Mouse (Mus musculus) myocyte (in vitro differentiated cells): ENCODE data around the gene Zfp451.

ENCODE experiments used
- CEBPB ChIP-seq: IDR thresholded peaks from 2 replicates; pipeline ENCODE4 v1.6.1; 2011; ENCODE audit warnings: mild to moderate bottlenecking, moderate library complexity; ENCODE audit not compliant: poor library complexity, insufficient read depth, severe bottlenecking
- E2F4 ChIP-seq: IDR thresholded peaks from one replicate; pipeline ENCODE4 v1.6.1; 2011; ENCODE audit warnings: mild to moderate bottlenecking, control low read depth, moderate library complexity; ENCODE audit not compliant: insufficient read depth
- POLR2A ChIP-seq: IDR thresholded peaks from one replicate; pipeline ENCODE4 v1.6.1; 2011; ENCODE audit warnings: low read depth, mild to moderate bottlenecking, control low read depth, moderate library complexity; ENCODE audit not compliant: insufficient read length
- POLR2AphosphoS2 ChIP-seq: IDR thresholded peaks from one replicate; pipeline ENCODE4 v1.6.1; 2011; ENCODE audit warnings: low read depth, control low read depth; ENCODE audit not compliant: insufficient read length
- TCF12 ChIP-seq: IDR thresholded peaks from one replicate; pipeline ENCODE4 v1.6.1; 2011; ENCODE audit warnings: mild to moderate bottlenecking, control low read depth; ENCODE audit not compliant: poor library complexity, insufficient read depth, severe bottlenecking
- TCF3 ChIP-seq: IDR thresholded peaks from one replicate; pipeline ENCODE4 v1.6.1; 2011; ENCODE audit warnings: low read depth, control low read depth; ENCODE audit not compliant: insufficient read length
- USF1 ChIP-seq: IDR thresholded peaks from one replicate; pipeline ENCODE4 v1.6.1; 2011; ENCODE audit warnings: low read depth, mild to moderate bottlenecking, control low read depth, moderate library complexity

DNA sequence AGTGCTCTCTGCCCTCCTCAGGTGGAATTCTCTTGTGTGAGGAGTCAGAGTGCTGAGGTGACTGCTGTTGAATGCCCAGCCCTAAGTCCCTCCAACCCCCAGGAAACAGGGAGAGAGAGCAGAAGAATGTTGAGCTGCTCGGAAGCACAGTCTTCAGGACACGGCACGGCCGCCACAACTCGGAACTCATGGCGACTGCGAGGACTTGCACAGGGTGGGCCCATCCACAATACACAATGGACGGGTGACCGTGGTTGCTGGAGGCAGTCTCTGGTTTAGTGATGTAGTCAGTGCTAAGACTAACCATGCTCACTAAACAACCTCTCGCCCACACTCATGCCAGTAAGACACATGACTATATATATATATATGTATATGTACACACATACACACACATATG is 42.8 kb downstream of the Zfp451 start:
- TF ChIP-seq POLR2A (no peak), TCF12 (no peak), E2F4 (no peak), CEBPB (no peak), USF1 (no peak), TCF3 (no peak), POLR2AphosphoS2 (no peak)
